Mouse (Mus musculus) spleen, adult 2 months (tissue): ENCODE measurements around the gene Bap1. TPM values are rescaled to one million over a fixed set of nuclear protein-coding genes. Genes with fewer than 3 reads are reported as not detected.

ENCODE experiments used
- DNase-seq, 2 experiments: peaks; one replicate each; pipeline versions ENCODE4 v3.0.0 to v3.0.0-alpha.2; 2012 to 2021; ENCODE audit warnings: low spot score in 2 of 2, low read depth in 1 of 2
- H3K27ac ChIP-seq: fragments of 200-500 bp; 2 replicates; pipeline ENCODE4 v1.5.1; 2012; ENCODE audit warnings: low read length, inconsistent platforms; ENCODE audit not compliant: insufficient read depth
- H3K27me3 ChIP-seq: fragments of 200-500 bp; 2 replicates; pipeline ENCODE4 v1.6.1; 2012; ENCODE audit warnings: mild to moderate bottlenecking, moderate library complexity, low read length, inconsistent platforms; ENCODE audit not compliant: control insufficient read depth, insufficient read depth
- H3K36me3 ChIP-seq: fragments of 200-500 bp; 2 replicates; pipeline ENCODE4 v1.6.1; 2012; ENCODE audit warnings: mild to moderate bottlenecking, low read length, inconsistent platforms; ENCODE audit not compliant: control insufficient read depth, insufficient read depth
- H3K4me1 ChIP-seq: fragments of 200-500 bp; 2 replicates; pipeline ENCODE4 v1.6.1; 2011; ENCODE audit warnings: inconsistent platforms; ENCODE audit not compliant: control insufficient read depth, insufficient read depth, insufficient read length
- H3K4me3 ChIP-seq: fragments of 200-500 bp; 2 replicates; pipeline ENCODE4 v1.5.1; 2011; ENCODE audit warnings: mild to moderate bottlenecking, inconsistent platforms; ENCODE audit not compliant: insufficient read depth, insufficient read length; ENCODE audit errors: extremely low read depth
- CTCF ChIP-seq: fragments of 200-500 bp; IDR thresholded peaks from 2 replicates; pipeline ENCODE4 v1.5.1; 2011; ENCODE audit warnings: mild to moderate bottlenecking, inconsistent platforms; ENCODE audit not compliant: insufficient read depth, insufficient read length, insufficient replicate concordance; ENCODE audit errors: extremely low read depth
- POLR2A ChIP-seq: fragments of 200-500 bp; IDR thresholded peaks from 2 replicates; pipeline ENCODE4 v1.6.1; 2011; ENCODE audit warnings: low read depth, low read length, inconsistent platforms
- WGBS: fragments of 180-500 bp; shearing (Covaris S2); methylation state at CpG from one replicate; pipeline ENCODE4 v1.1.7; 2018; 5-methylcytosine and 5-hydroxymethylcytosine counted together
- polyA plus RNA-seq: library from polyadenylated mRNA; depleted of rRNA; stranded (reverse); fragments of >200 nt; gene quantifications from 2 replicates; pipeline ENCODE4 v1.2.3, GENCODE M21; 2012

Gene Bap1
- polyA plus RNA-seq, 1 experiment, result 31.8 TPM

GRCm38 (mm10) chr14:31233070-31233995, 17.9 kb upstream of the Bap1 start:
- DNase-seq, result no peak
- TF ChIP-seq CTCF (no peak), POLR2A (no peak)
- no peak overlapping the region for H3K4me3 ChIP-seq
- 0 out of 2 replicates have a peak, but pooled peaks cover 4% of the 10 kb centered on the region for H3K36me3 ChIP-seq
- WGBS, result 75% methylated on average over 14 of the region's 14 CpGs
- no peak overlapping the region for H3K27ac ChIP-seq
- no peaks in the 10 kb centered on the region for H3K27me3 ChIP-seq
- peaks cover 18% of the 10 kb centered on the region; the same call in 1 of the 2 replicates for H3K4me1 ChIP-seq

GRCm38 (mm10) chr14:31233996-31234591, 17.2 kb upstream of the Bap1 start:
- DNase-seq, result peak in 1 of 2 experiments; percentile 74
- TF ChIP-seq CTCF (peak; percentile 66; the same call in 1 of the 2 replicates), POLR2A (no peak)
- peaks cover 4% of the 10 kb centered on the region; the same call in 1 of the 2 replicates for H3K36me3 ChIP-seq
- H3K4me1 ChIP-seq, result peaks cover 11% of the 10 kb centered on the region; the same call in 1 of the 2 replicates
- H3K4me3 ChIP-seq, result no peak overlapping the region
- H3K27me3 ChIP-seq, result no peaks in the 10 kb centered on the region
- 12% methylated on average over 11 of the region's 11 CpGs for WGBS
- no peak overlapping the region for H3K27ac ChIP-seq

GRCm38 (mm10) chr14:31237101-31237882, 14.0 kb upstream of the Bap1 start:
- H3K27me3 ChIP-seq, result no peaks in the 10 kb centered on the region
- TF ChIP-seq CTCF (no peak), POLR2A (no peak)
- no peak for DNase-seq
- H3K27ac ChIP-seq, result no peak overlapping the region
- H3K4me3 ChIP-seq, result no peak overlapping the region
- WGBS, result 91% methylated on average over 7 of the region's 7 CpGs
- H3K4me1 ChIP-seq, result peaks cover 3% of the 10 kb centered on the region; the same call in 1 of the 2 replicates
- peaks cover 4% of the 10 kb centered on the region; the same call in 1 of the 2 replicates for H3K36me3 ChIP-seq

- Histone ChIP-seq H3K27me3 (no peaks in the 10 kb centered on the region), H3K27ac (no peak overlapping the region), H3K4me1 (no peaks in the 10 kb centered on the region), H3K4me3 (no peak overlapping the region), H3K36me3 (peaks cover 4% of the 10 kb centered on the region; the same call in 1 of the 2 replicates)
- TF ChIP-seq POLR2A (no peak), CTCF (no peak)
- 82% methylated on average over 3 of the region's 3 CpGs for WGBS
- no peak for DNase-seq
Measured at GRCm38 (mm10) chr14:31240528-31240927, 10.7 kb upstream of the Bap1 start.

- 19% methylated on average over 1 of the region's 1 CpGs for WGBS
- Histone ChIP-seq H3K27ac (no peak overlapping the region), H3K4me3 (no peak overlapping the region), H3K36me3 (no peaks in the 10 kb centered on the region), H3K4me1 (no peaks in the 10 kb centered on the region), H3K27me3 (no peaks in the 10 kb centered on the region)
- DNase-seq, result no peak
- no peak for TF ChIP-seq CTCF
- no peak for TF ChIP-seq POLR2A
Measured at GRCm38 (mm10) chr14:31244777-31245176, 6.5 kb upstream of the Bap1 start.

- no peak for TF ChIP-seq CTCF
- TF ChIP-seq POLR2A, result no peak
- Histone ChIP-seq H3K27ac (no peak overlapping the region), H3K4me3 (no peak overlapping the region), H3K27me3 (no peaks in the 10 kb centered on the region), H3K4me1 (no peaks in the 10 kb centered on the region), H3K36me3 (no peaks in the 10 kb centered on the region)
- 96% methylated on average over 1 of the region's 1 CpGs for whole genome bisulfite sequencing
- no peak for DNase-seq
Measured at GRCm38 (mm10) chr14:31245946-31246345, 5.3 kb upstream of the Bap1 start.
